Mouse (Mus musculus) telencephalon, adult 2 months (tissue): ENCODE measurements at regions not wholly inside any gene's neighbourhood (a gene's known extent, or its start where the extent isn't known, plus 50 kb on each side); places are given as distances from the start of the nearest gene placed in this dataset.
"Not testable (repeated sequence)": the region's sequence is repeated elsewhere in the genome, so short reads cannot be mapped to it uniquely, and the experiment has no call there.

ENCODE experiments used
- DNase-seq: peaks from one replicate; pipeline ENCODE4 v3.0.0-alpha.2; 2011; ENCODE audit warnings: low read depth, low spot score

- DNase-seq = no peak
Observed at GRCm38 (mm10) chr3:68794380-68795014, 74.9 kb upstream of the 1110032F04Rik start.

- no peak for DNase-seq
Observed at GRCm38 (mm10) chr3:68795641-68796040, 73.7 kb upstream of the 1110032F04Rik start.

GRCm38 (mm10) chr3:68798408-68798807 lies 71.0 kb upstream of the 1110032F04Rik start:
- not testable (repeated sequence) for DNase-seq

GRCm38 (mm10) chr3:68808866-68809265 lies 60.5 kb upstream of the 1110032F04Rik start:
- DNase-seq = no peak

GRCm38 (mm10) chr3:68813461-68813860 lies 55.9 kb upstream of the 1110032F04Rik start:
- no peak for DNase-seq

GRCm38 (mm10) chr3:68814011-68814690 lies 55.2 kb upstream of the 1110032F04Rik start:
- no peak for DNase-seq

- no peak for DNase-seq
Observed at GRCm38 (mm10) chr3:68815621-68816020, 53.8 kb upstream of the 1110032F04Rik start.

GRCm38 (mm10) chr3:68817321-68817720 lies 52.1 kb upstream of the 1110032F04Rik start:
- DNase-seq = no peak
